Mouse (Mus musculus) mouse trophoblast stem cell (cell line): Measurements from ENCODE around the gene Gm28047.

ENCODE experiments used
- in situ Hi-C, 2 experiments: fragments of 300-500 bp; cut with MseI, MboI; formaldehyde crosslinking; loops; 2 replicates in 1 of 2; 3 replicates in 1 of 2; pipeline ENCODE4 v1.15.1; 2025

Gm28047 gene

GRCm38 (mm10) chr15:102516293-102516692 lies 108.6 kb downstream of the Gm28047 start:
- in situ Hi-C loops: no loop called here

- in situ Hi-C loops: no loop called here
Measured at GRCm38 (mm10) chr15:102515791-102516190, 109.1 kb downstream of the Gm28047 start.

GRCm38 (mm10) chr15:102515261-102515660 lies 109.6 kb downstream of the Gm28047 start:
- in situ Hi-C loops: no loop called here

- in situ Hi-C loops: no loop called here
Measured at GRCm38 (mm10) chr15:102513004-102513403, 111.9 kb downstream of the Gm28047 start.

- in situ Hi-C loops: no loop called here
Measured at GRCm38 (mm10) chr15:102512471-102512870, 112.4 kb downstream of the Gm28047 start.

GRCm38 (mm10) chr15:102512010-102512409 lies 112.9 kb downstream of the Gm28047 start:
- in situ Hi-C loops: no loop called here

GRCm38 (mm10) chr15:102511285-102511833 lies 113.5 kb downstream of the Gm28047 start:
- in situ Hi-C loops: no loop called here

GRCm38 (mm10) chr15:102510590-102511284 lies 114.1 kb downstream of the Gm28047 start:
- in situ Hi-C loops: no loop called here

GRCm38 (mm10) chr15:102510110-102510509 lies 114.8 kb downstream of the Gm28047 start:
- in situ Hi-C loops: no loop called here

GRCm38 (mm10) chr15:102508336-102508735 lies 116.5 kb downstream of the Gm28047 start:
- in situ Hi-C loops: no loop called here

GRCm38 (mm10) chr15:102507561-102507960 lies 117.3 kb downstream of the Gm28047 start:
- in situ Hi-C loops: no loop called here

- in situ Hi-C loops: no loop called here
Measured at GRCm38 (mm10) chr15:102506864-102507263, 118.0 kb downstream of the Gm28047 start.

GRCm38 (mm10) chr15:102506464-102506830 lies 118.4 kb downstream of the Gm28047 start:
- in situ Hi-C loops: no loop called here

GRCm38 (mm10) chr15:102505770-102506463 lies 119.0 kb downstream of the Gm28047 start:
- in situ Hi-C loops: no loop called here

- in situ Hi-C loops: no loop called here
Measured at GRCm38 (mm10) chr15:102505073-102505769, 119.6 kb downstream of the Gm28047 start.

- in situ Hi-C loops: no loop called here
Measured at GRCm38 (mm10) chr15:102503924-102504782, 120.7 kb downstream of the Gm28047 start.

GRCm38 (mm10) chr15:102503447-102503846 lies 121.4 kb downstream of the Gm28047 start, which contains the start of gene Gm10337:
Gene Gm10337, plus strand, starts transcription at chr15:102503722.
- in situ Hi-C loops: no loop called here

- in situ Hi-C loops: no loop called here
Measured at GRCm38 (mm10) chr15:102502254-102502840, 122.5 kb downstream of the Gm28047 start.

- in situ Hi-C loops: no loop called here
Measured at GRCm38 (mm10) chr15:102501084-102501814, 123.6 kb downstream of the Gm28047 start.

GRCm38 (mm10) chr15:102500479-102500878 lies 124.4 kb downstream of the Gm28047 start:
- in situ Hi-C loops: no loop called here
